17 mouse cellular contexts compared by ENCODE assay signal in genomic region chr7:6183802-6184201, GRCm38 (mm10). TPM values are rescaled to one million over a fixed set of nuclear protein-coding genes. Genes with fewer than 3 reads are reported as not detected.
DNase-seq lines count a peak whose midpoint lies in the region; ATAC-seq and TF ChIP-seq lines count a peak whose summit lies in the region.
"Had no signal": no experiment of that assay in that cellular context is flagged by ENCODE, and none has a peak within 500 bp of the region (broad histone marks: within the 10 kb centered on the region; RNA-seq: fewer than 3 reads in every experiment).

No protein-coding gene starts in this region.

- H3K9me3 ChIP-seq in forebrain, embryonic 15.5 days: no peaks in the 10 kb centered on the region
- no peaks in the 10 kb centered on the region for H3K9me3 ChIP-seq in forebrain, postnatal 0 days (ENCODE audit: low read length)
- no peaks in the 10 kb centered on the region for H3K9me3 ChIP-seq in kidney, embryonic 14.5 days (ENCODE audit: control insufficient read depth, low read length)
- no peaks in the 10 kb centered on the region for H3K9me3 ChIP-seq in ES-Bruce4 (replicated peaks; ENCODE audit: control insufficient read depth, insufficient read depth, low read length, poor library complexity, severe bottlenecking)

- peaks cover 56% of the 10 kb centered on the region for H3K36me3 ChIP-seq in forebrain, embryonic 15.5 days
- H3K36me3 ChIP-seq in forebrain, postnatal 0 days (ENCODE audit: insufficient read depth): peaks cover 43% of the 10 kb centered on the region
- H3K36me3 ChIP-seq in kidney, adult 2 months (ENCODE audit: control insufficient read depth, insufficient read depth, low read length): peaks cover 1% of the 10 kb centered on the region; the same call in 1 of the 2 replicates
- H3K36me3 ChIP-seq in kidney, embryonic 14.5 days (ENCODE audit: control insufficient read depth, insufficient read depth, low read length): peaks cover 34% of the 10 kb centered on the region
- H3K36me3 ChIP-seq in ES-Bruce4 (ENCODE audit: control insufficient read depth, insufficient read depth, low read length, poor library complexity, severe bottlenecking): peaks cover 4% of the 10 kb centered on the region; the same call in 1 of the 2 replicates

- no peak for TF ChIP-seq POLR2A in kidney, adult 2 months (IDR thresholded peaks at IDR 0.05; ENCODE audit: low read depth, low read length)
- TF ChIP-seq POLR2A in ES-Bruce4 (IDR thresholded peaks at IDR 0.05; ENCODE audit: insufficient read depth, low read length): no peak

- TF ChIP-seq CTCF in forebrain, postnatal 0 days (IDR thresholded peaks at IDR 0.05; ENCODE audit: low read depth): no peak
- TF ChIP-seq CTCF in kidney, adult 2 months (conservative IDR thresholded peaks at IDR 0.05; ENCODE audit: insufficient read depth, insufficient read length, low read depth, low read length): no peak
- no peak for TF ChIP-seq CTCF in ES-Bruce4 (IDR thresholded peaks at IDR 0.05; ENCODE audit: low read depth, low read length)

- no peak for TF ChIP-seq EP300 in ES-Bruce4 (IDR thresholded peaks at IDR 0.05; ENCODE audit: insufficient read depth, low read depth, low read length)

- no peak overlapping the region for H3K9ac ChIP-seq in forebrain, embryonic 15.5 days (replicated peaks)
- no peak overlapping the region for H3K9ac ChIP-seq in forebrain, postnatal 0 days
- H3K9ac ChIP-seq in kidney, embryonic 14.5 days (ENCODE audit: low read depth, low read length): no peak overlapping the region
- peak overlapping the region; percentile 37; the same call in 1 of the 2 replicates for H3K9ac ChIP-seq in ES-Bruce4 (ENCODE audit: low read depth, poor library complexity, severe bottlenecking)
- H3K9ac ChIP-seq: lung, embryonic 14.5 days had no signal

- 0 out of 2 replicates have a peak, but pooled peaks have one; percentile 28 for ATAC-seq in forebrain, embryonic 15.5 days (replicated peaks)
- no peak for ATAC-seq in forebrain, postnatal 0 days
- ATAC-seq in kidney, embryonic 14.5 days (ENCODE audit: low FRiP score, low TSS enrichment): no peak

- H3K4me3 ChIP-seq in forebrain, embryonic 15.5 days: no peak overlapping the region
- no peak overlapping the region for H3K4me3 ChIP-seq in forebrain, postnatal 0 days (ENCODE audit: low read depth, low read length)
- peak overlapping the region; percentile 4; the same call in 1 of the 2 replicates for H3K4me3 ChIP-seq in kidney, adult 2 months (ENCODE audit: insufficient read depth, low read depth, low read length)
- H3K4me3 ChIP-seq in kidney, embryonic 14.5 days (ENCODE audit: low read length): no peak overlapping the region
- H3K4me3 ChIP-seq in ES-Bruce4 (ENCODE audit: low read depth, low read length): peak overlapping the region; percentile 31; the same call in 1 of the 2 replicates

- WGBS in forebrain, embryonic 15.5 days: 96% methylated on average over 19 of the region's 19 CpGs
- WGBS in forebrain, postnatal 0 days: 95% methylated on average over 19 of the region's 19 CpGs
- 59% methylated on average over 19 of the region's 19 CpGs for WGBS in kidney, adult 2 months
- 91% methylated on average over 19 of the region's 19 CpGs for WGBS in kidney, embryonic 14.5 days

- no peak overlapping the region for H3K4me2 ChIP-seq in forebrain, embryonic 15.5 days (replicated peaks)
- H3K4me2 ChIP-seq in forebrain, postnatal 0 days (ENCODE audit: low read depth): no peak overlapping the region
- H3K4me2 ChIP-seq in kidney, embryonic 14.5 days (replicated peaks; ENCODE audit: low read depth, low read length): no peak overlapping the region
- H3K4me2 ChIP-seq: lung, embryonic 14.5 days had no signal

- no peaks in the 10 kb centered on the region for H3K4me1 ChIP-seq in forebrain, embryonic 15.5 days
- no peaks in the 10 kb centered on the region for H3K4me1 ChIP-seq in forebrain, postnatal 0 days (ENCODE audit: insufficient read depth)
- H3K4me1 ChIP-seq in kidney, adult 2 months (ENCODE audit: control insufficient read depth, insufficient read depth, low read length): peaks cover 41% of the 10 kb centered on the region
- H3K4me1 ChIP-seq in kidney, embryonic 14.5 days (ENCODE audit: control insufficient read depth, insufficient read depth, low read length): peaks cover 3% of the 10 kb centered on the region; the same call in 1 of the 2 replicates
- H3K4me1 ChIP-seq in ES-Bruce4 (ENCODE audit: control insufficient read depth, insufficient read depth, low read length): no peaks in the 10 kb centered on the region

- H3K27me3 ChIP-seq in forebrain, embryonic 15.5 days: no peaks in the 10 kb centered on the region
- H3K27me3 ChIP-seq in forebrain, postnatal 0 days (ENCODE audit: insufficient read depth, low read length): no peaks in the 10 kb centered on the region
- H3K27me3 ChIP-seq in kidney, adult 2 months (replicated peaks; ENCODE audit: control insufficient read depth, insufficient read depth, low read length): no peaks in the 10 kb centered on the region
- no peaks in the 10 kb centered on the region for H3K27me3 ChIP-seq in kidney, embryonic 14.5 days (ENCODE audit: control insufficient read depth, insufficient read depth, low read length)
- no peaks in the 10 kb centered on the region for H3K27me3 ChIP-seq in ES-Bruce4 (ENCODE audit: control insufficient read depth, insufficient read depth, low read length, poor library complexity, severe bottlenecking)

- H3K27ac ChIP-seq in forebrain, embryonic 15.5 days (replicated peaks): no peak overlapping the region
- H3K27ac ChIP-seq in forebrain, postnatal 0 days (ENCODE audit: low read depth, low read length): no peak overlapping the region
- peak overlapping the region; percentile 83 for H3K27ac ChIP-seq in kidney, adult 2 months (ENCODE audit: insufficient read depth, low read depth, low read length)
- H3K27ac ChIP-seq in kidney, embryonic 14.5 days (ENCODE audit: low read depth, low read length): no peak overlapping the region
- no peak overlapping the region for H3K27ac ChIP-seq in ES-Bruce4 (ENCODE audit: insufficient read depth, low read length)

- DNase-seq in forebrain, postnatal 0 days: no peak
- DNase-seq in kidney, adult 2 months: peak; percentile 83
- DNase-seq in cerebellum, postnatal 25 days: peak; percentile 75 to 78
- DNase-seq in adrenal gland, adult 2 months: no peak
- no peak for DNase-seq in yolk sac, embryonic 10.5 days (ENCODE audit: low spot score)
- DNase-seq: adrenal gland, adult 8-10 months; B cell, adult 2 months; left cerebral cortex, postnatal 4 days; lung, embryonic 14.5 days; midbrain, embryonic 14.5 days; thymus, adult 2 months had no signal

RNA-seq across cellular contexts. Expression of gene Zfp444, which starts 11.8 kb away (rescaled TPM):
- polyA plus RNA-seq in forebrain, embryonic 15.5 days (2015; fragmentation: Nextera tagmentation; extraction: Ambion mirVana): 111 and 112 TPM in 2 replicates
- total RNA-seq in forebrain, postnatal 0 days (2014; rRNA removed): 76.9 and 81.7 TPM in 2 replicates
- polyA plus RNA-seq in forebrain, postnatal 0 days (2015; fragmentation: Nextera tagmentation; extraction: Ambion mirVana): 86.2 and 100 TPM in 2 replicates
- polyA plus RNA-seq in kidney, adult 2 months (2012; rRNA removed): 47.1 and 65.2 TPM in 2 replicates
- polyA plus RNA-seq in kidney, embryonic 14.5 days (2014; fragmentation: Nextera tagmentation; extraction: Ambion mirVana): 59.7 and 70.8 TPM in 2 replicates
- polyA plus RNA-seq in ES-Bruce4 (2011; ENCODE audit: insufficient read depth, insufficient read length, low read depth, missing spikeins): 33.7 and 41.1 TPM in 2 replicates
- total RNA-seq in adrenal gland, adult 2 months (2021): 10 to 100 TPM; 22.5 to 31.1 TPM
- polyA plus RNA-seq in adrenal gland, adult 2 months (2012; rRNA removed): 50.7 and 61.8 TPM in 2 replicates

RNA-seq across cellular contexts. Expression of gene Galp, which starts 13.1 kb away (rescaled TPM):
- not detected in 2 replicates for polyA plus RNA-seq in forebrain, embryonic 15.5 days (2015; fragmentation: Nextera tagmentation; extraction: Ambion mirVana)
- total RNA-seq in forebrain, postnatal 0 days (2014; rRNA removed): not detected in 2 replicates
- not detected in 2 replicates for polyA plus RNA-seq in forebrain, postnatal 0 days (2015; fragmentation: Nextera tagmentation; extraction: Ambion mirVana)
- polyA plus RNA-seq in kidney, adult 2 months (2012; rRNA removed): not detected in 2 replicates
- not detected in 2 replicates for polyA plus RNA-seq in kidney, embryonic 14.5 days (2014; fragmentation: Nextera tagmentation; extraction: Ambion mirVana)
- not detected in 2 replicates for polyA plus RNA-seq in ES-Bruce4 (2011; ENCODE audit: insufficient read depth, insufficient read length, low read depth, missing spikeins)
- total RNA-seq in adrenal gland, adult 2 months (2021): not detected
- not detected in 2 replicates for polyA plus RNA-seq in adrenal gland, adult 2 months (2012; rRNA removed)
- total RNA-seq: adrenal gland, adult 8-10 months; heart, postnatal 25 days; left cerebral cortex, postnatal 4 days had no signal
- polyA plus RNA-seq: lung, embryonic 14.5 days; midbrain, embryonic 14.5 days; neural tube, embryonic 14.5 days; thymus, adult 2 months had no signal

RNA-seq across cellular contexts. Expression of gene Zfp787, which starts 28.0 kb away (rescaled TPM):
- 23.7 and 25.5 TPM in 2 replicates for polyA plus RNA-seq in forebrain, embryonic 15.5 days (2015; fragmentation: Nextera tagmentation; extraction: Ambion mirVana)
- 51.1 and 73.6 TPM in 2 replicates for total RNA-seq in forebrain, postnatal 0 days (2014; rRNA removed)
- 41.0 and 66.1 TPM in 2 replicates for polyA plus RNA-seq in forebrain, postnatal 0 days (2015; fragmentation: Nextera tagmentation; extraction: Ambion mirVana)
- 54.2 and 66.1 TPM in 2 replicates for polyA plus RNA-seq in kidney, adult 2 months (2012; rRNA removed)
- 15.3 and 20.9 TPM in 2 replicates for polyA plus RNA-seq in kidney, embryonic 14.5 days (2014; fragmentation: Nextera tagmentation; extraction: Ambion mirVana)
- 24.1 and 30.9 TPM in 2 replicates for polyA plus RNA-seq in ES-Bruce4 (2011; ENCODE audit: insufficient read depth, insufficient read length, low read depth, missing spikeins)
- 10 to 100 TPM; 41.8 to 41.9 TPM for total RNA-seq in adrenal gland, adult 2 months (2021)
- polyA plus RNA-seq in adrenal gland, adult 2 months (2012; rRNA removed): 73.8 and 87.1 TPM in 2 replicates

RNA-seq across cellular contexts. Expression of gene Zscan5b, which starts 38.3 kb away (rescaled TPM):
- not detected in 2 replicates for polyA plus RNA-seq in forebrain, embryonic 15.5 days (2015; fragmentation: Nextera tagmentation; extraction: Ambion mirVana)
- not detected in 2 replicates for total RNA-seq in forebrain, postnatal 0 days (2014; rRNA removed)
- polyA plus RNA-seq in forebrain, postnatal 0 days (2015; fragmentation: Nextera tagmentation; extraction: Ambion mirVana): not detected in 2 replicates
- polyA plus RNA-seq in kidney, adult 2 months (2012; rRNA removed): not detected in 2 replicates
- polyA plus RNA-seq in kidney, embryonic 14.5 days (2014; fragmentation: Nextera tagmentation; extraction: Ambion mirVana): not detected in 2 replicates
- 0.33 and 0.40 TPM in 2 replicates for polyA plus RNA-seq in ES-Bruce4 (2011; ENCODE audit: insufficient read depth, insufficient read length, low read depth, missing spikeins)
- not detected for total RNA-seq in adrenal gland, adult 2 months (2021)
- polyA plus RNA-seq in adrenal gland, adult 2 months (2012; rRNA removed): not detected in 2 replicates
- total RNA-seq: adrenal gland, adult 8-10 months; heart, postnatal 25 days; left cerebral cortex, postnatal 4 days had no signal
- polyA plus RNA-seq: large intestine, adult 2 months; lung, embryonic 14.5 days; midbrain, embryonic 14.5 days; neural tube, embryonic 14.5 days; thymus, adult 2 months had no signal

Comparison
In these comparisons a context has a peak if more than half of its experiments do, and no peak if none do; other contexts are left out.
1. H3K4me3 ChIP-seq: peak in kidney, adult 2 months (single experiment) and ES-Bruce4 (single experiment); none in forebrain, embryonic 15.5 days (single experiment), forebrain, postnatal 0 days (single experiment) and kidney, embryonic 14.5 days (single experiment).
2. DNase-seq: peak in kidney, adult 2 months (single experiment) and cerebellum, postnatal 25 days (2 of 2); none in forebrain, postnatal 0 days (single experiment), adrenal gland, adult 2 months (single experiment) and yolk sac, embryonic 10.5 days (single experiment).